Mouse (Mus musculus) brain, adult 2 months (tissue): ENCODE measurements around the gene Meiob.

Source experiments
- DNase-seq: peaks from one replicate; pipeline ENCODE4 v3.0.0; 2011; ENCODE audit warnings: low read depth, low spot score

Meiob gene

DNA sequence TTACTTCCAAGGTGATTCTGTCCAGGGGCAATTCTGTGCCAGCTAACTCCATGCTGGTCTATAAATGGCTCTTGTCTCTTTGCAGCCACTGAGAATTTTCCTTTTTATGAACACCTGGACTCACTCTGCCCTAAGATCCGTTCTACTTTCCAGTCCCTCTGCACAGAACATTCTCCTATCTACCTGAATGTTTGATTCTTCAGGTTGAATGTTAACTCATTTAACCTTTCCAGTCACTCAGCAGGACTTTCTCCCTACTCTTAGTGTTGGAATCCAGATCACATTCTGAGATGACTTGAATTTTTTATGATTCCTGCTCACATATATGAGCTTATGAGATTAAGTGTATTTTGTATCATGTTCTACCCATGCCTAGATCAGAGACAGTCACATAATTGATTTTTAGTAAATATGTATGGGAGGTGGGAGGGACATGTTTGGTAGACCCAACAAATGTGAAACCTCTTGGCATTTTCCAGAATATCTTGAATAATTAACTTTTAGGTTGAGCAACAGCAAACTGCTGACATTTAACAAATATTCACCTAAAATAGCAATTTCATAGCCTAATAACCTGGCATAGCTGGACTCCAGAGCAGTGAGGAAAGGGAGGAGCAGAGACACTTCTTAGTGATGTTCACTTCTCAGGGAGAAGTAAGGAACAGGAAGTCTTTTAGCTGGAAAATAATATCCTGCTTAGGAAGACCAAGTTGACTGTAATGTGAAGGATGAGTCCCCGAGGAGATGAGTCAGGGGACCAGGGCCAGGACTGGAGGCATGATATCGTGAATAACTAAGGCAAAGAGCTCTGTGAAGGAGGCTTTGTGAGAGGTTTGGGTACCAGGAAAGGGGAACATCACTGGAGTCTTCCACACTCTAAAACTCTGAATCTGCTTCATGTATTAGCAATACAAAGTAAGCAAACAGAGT lies 17.5 kb downstream of the Meiob start:
- DNase-seq, result no peak

DNA sequence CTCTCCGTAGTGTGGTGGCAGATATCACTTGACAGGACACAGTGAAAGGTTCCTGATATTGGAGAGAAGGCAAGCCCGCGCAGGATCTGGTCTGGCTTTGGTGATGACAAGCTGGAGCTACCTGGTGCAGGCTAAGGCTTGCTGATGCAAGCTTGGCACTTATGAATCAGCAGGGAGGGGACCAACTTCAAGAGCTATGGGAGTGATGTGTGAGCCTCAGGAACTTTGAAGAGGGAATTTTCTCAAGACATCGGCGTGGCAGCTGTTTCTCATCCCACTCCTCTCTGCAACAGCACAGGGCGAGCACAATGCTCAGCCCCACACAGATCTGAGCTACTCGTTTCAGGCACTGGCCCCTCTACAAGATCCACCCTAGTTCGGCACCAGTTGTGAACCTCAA lies 35.8 kb downstream of the Meiob start, which contains the start of gene Hagh:
Gene Hagh, plus strand, starts transcription at position 302 of the 400 bp plus-strand sequence.
- peak; percentile 67 for DNase-seq

DNA sequence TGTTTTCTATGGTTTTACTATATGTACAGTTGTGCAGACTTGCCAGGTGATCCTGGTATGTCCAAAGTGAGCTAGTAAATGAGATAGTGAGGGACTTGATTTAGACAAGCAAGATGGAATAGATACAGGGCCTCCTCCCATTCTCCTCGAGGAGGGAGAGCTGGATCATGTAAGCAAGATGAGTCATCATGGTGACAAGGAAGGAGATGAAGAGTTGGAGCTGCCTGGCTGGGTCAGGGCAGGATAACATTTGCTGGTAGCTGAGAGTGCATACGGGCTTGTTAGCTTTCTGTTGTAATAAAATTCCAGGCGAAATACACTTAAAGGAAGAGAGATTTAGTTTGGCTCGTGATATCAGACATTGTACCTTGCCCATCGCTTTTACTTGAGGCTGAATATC lies 36.3 kb downstream of the Meiob start:
- DNase-seq, result peak; percentile 45

DNA sequence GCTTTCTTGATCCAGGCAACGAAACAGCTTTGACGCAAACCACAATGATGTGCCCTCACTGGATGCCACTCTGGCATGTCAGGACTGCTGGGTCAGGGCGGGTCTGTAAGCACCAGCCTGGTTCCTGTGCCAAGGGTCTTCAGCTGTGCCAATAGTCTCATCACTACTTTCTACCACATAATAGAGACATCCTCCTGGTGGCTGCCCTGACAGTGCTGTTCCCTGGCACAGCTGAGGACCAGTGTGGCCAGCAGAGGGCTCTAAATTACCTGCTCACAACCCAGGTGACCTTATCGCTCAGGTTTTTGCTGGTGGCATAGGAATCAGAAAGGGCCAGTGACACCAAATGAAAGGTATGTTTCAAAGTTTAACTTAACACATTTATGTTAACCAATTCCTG lies 37.0 kb downstream of the Meiob start:
- DNase-seq, result peak; percentile 35

DNA sequence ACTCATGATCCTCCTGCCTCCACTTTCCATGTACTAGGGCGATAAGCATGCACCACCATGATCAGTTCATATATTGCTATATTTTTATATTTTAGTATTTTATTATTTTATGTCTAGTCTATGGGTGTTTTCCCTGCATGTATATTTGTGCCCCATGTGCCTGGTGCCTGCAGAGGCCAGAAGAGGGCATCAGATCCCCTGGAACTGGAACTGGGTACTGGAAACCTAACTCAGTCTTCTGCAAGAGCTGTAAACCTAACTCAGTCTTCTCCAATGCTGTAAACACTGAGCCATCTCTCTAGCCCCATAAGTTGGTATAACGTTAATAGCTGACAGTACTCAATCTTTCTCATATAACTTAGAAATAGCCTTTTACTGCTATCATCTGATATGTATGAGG lies 38.5 kb downstream of the Meiob start:
- DNase-seq, result no peak

DNA sequence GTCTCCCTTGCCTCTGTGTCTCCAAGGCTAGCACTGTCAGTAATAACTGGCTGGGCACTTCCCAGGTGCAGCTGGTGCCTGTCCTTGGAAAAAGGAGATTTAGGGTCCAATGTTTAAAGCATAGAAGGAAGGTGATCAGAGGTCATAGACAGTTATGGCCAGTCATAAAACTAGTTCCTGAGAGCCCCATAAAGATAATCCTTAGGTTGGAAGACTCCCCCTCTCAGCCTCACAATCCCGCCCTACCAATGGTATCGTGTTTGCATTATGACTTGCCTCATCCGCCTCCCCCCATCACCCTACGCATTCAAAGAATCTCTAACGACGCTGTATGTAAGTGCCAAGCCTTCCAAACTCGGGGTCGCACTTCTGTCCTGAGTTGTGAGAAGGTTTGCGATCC lies 40.4 kb downstream of the Meiob start:
- DNase-seq, result no peak

DNA sequence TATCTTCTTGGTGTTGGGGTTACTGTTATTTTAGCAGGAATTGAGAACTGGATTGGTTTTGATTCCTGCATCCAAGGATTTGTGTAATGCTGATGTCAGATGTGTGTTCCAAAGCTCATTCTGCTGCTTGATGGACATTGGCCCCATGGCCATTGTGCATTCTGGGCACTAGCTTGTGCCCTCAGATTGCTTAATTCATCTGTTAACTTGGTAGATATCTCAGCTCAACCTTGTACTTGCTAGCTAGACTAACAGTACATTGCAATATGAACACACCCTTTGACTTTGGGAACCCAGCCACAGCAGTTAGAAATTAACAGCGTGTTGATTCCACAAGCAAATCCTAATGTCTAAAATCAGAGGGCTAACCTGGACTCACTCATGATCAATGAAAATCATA lies 43.3 kb downstream of the Meiob start:
- no peak for DNase-seq

DNA sequence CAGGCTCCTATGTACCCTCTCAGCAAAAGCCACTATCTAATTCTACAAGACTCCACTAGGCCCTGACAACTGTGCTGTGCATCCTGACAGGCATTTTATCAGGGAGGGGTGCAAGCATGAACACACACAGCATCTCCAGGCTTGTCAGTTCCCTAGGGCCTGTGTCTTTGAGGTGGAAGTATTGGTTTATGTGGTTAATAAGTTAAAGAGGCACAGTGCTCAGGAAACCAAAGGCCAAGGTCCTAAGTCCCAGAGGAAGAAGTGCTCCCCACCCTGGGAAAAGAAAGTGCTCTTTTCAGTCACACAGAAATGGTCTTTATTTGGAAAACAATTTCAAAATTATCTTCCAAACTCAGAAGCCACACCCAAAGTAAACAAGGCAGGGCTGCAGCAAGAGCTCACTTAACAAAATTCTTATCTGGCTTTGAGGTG lies 44.5 kb downstream of the Meiob start:
- no peak for DNase-seq

DNA sequence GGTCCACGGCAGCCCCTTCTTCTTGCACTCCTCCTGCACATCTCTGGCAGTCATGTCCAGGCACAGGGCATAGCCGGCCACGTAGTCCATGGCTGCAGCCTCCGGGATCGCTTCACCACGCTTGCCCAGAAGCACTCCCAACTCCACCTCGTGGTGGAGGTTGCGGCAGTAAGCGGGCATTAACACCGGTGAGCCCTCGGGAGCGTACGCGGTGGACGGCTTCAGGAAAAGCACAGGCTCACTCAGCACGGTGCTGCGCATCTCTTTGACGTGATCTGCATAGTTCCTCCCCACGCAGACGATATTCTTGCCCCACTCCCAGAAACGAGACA lies 45.6 kb downstream of the Meiob start:
- no peak for DNase-seq

DNA sequence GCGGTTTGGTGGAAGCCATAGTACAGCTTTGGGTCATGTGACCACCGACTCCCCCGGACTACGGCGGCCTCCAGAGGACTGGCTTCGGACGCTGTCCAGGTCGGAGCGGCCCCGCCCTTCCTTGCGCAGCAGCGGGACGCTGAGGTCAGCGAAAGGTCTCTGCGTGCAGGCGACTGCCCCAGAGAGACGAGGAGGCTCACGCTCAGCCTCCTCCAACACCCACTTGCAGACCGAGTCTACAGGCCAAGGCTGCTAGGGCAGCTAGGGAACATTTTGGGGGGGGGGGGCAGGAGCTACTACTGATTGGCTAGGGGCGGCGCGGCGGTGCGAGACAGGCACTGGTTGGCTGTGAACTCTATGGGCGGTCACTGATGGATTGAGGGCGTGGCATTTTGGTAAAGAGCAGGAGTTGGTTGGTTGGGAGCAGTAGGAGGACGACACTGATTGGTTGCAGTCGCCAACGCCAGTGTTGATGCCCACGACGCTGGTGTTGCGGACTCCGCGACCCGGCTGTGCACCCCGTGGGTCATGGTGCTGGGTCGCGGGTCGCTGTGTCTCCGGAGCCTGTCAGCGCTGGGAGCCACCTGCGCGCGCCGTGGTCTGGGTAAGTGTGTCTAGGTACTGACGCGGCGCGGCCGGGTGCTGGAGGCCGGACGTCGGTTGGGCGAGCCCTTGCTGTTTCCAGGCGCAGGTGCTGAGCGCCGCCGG lies 46.1 kb downstream of the Meiob start, which contains the start of gene Fahd1:
Gene Fahd1, minus strand, starts transcription at position 300 of the 708 bp plus-strand sequence.
- peak; percentile 99 for DNase-seq

DNA sequence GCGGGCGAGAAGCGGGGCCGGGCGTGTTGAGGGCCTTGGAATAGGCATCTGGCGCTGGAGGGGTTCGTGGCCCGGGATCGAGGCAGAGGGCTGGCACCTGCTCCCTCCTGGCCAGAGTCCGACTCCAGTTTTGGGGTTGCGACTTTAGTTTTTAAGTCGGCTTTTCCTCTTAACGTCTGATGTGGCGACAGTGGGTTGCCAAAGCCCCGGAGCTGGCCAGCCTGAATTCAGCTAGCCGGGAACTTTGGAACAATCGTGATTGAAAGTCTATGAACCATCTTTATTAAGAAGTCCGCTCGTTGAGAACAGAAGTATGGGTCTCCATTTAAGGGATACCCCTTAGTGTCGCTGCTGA lies 46.7 kb downstream of the Meiob start:
- DNase-seq, result no peak

DNA sequence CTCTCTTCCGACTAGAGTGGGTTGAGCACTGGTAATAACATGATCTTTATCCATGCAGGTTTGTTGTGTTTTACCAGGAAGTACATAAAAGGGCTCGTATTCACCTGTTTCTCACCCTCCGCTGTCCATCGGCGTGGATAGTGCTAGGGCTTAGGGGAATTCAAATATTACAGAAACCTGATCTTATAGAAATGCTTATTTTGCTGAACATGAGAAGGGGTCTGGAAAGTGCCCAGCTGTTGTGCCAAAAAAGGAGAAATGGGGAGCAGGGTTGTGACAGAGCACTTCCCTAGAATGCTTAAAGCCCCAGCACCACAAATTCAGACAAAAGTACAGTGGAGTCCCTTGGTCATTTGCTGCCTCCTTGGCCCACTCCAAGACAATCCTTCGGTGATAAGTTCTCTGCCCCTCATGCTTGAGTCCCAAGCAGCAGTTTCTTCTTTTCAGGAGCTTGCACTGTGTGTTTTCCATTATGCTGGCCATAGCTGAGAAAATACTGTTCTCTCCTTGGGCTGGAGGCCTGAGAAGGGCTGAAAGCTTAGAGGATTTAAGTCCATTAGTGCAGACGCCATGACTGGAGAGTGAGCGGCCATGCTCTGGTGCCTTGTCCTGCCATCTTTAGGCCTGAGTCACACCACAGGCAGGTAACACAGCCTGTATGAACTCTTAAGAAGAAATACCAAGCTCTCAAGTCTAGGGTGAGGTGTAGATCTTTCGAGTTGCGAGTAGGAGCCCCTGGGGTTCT lies 47.5 kb downstream of the Meiob start:
- no peak for DNase-seq

DNA sequence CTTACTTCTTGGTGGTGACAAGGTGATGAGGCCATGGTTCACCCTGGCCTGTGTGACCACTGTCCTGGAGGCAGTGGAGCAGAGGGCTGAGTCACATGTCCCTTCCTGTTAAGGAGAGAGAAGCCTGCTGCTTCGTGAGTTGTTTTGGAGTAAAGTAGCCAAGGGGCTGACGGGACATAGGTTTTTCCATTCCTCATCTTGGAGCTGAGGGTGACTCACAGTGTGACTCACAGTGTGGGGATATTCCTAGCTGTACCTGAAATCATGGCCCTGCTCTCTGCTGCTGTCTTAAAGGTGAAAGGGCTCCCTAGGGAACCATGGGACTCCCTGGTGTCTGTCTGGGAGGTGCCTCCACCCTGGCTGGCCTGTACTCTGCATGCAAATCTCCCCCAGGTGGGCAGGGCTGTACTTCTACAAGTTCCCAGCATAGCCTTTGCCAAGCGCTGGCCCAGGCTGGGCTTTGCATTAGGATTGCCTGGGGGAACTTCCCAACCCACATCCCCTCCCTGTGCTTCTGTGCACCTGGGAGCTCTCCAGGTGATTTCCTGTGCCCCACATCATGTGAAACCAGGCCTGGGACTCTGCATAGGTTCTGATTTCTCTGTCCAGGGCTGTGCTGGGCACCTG lies 51.9 kb downstream of the Meiob start:
- peak; percentile 73 for DNase-seq

DNA sequence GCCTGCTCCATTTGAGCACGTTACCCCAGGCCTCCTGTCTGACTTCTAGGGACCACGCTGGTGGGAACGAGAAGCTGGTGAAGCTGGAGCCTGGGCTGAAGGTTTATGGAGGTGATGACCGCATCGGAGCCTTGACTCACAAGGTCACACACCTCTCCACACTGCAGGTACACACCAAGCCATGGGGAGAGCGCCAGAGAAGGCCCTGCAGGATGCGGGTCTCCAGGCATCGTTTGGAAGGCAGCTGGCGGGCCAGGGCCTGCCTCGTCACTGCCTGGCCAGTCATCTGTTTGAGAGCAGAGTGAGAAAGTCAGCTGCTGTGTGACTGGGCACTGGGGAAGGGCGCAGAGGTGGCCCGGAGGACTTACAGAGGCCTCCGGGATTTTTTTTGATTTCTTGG lies 52.5 kb downstream of the Meiob start:
- no peak for DNase-seq

DNA sequence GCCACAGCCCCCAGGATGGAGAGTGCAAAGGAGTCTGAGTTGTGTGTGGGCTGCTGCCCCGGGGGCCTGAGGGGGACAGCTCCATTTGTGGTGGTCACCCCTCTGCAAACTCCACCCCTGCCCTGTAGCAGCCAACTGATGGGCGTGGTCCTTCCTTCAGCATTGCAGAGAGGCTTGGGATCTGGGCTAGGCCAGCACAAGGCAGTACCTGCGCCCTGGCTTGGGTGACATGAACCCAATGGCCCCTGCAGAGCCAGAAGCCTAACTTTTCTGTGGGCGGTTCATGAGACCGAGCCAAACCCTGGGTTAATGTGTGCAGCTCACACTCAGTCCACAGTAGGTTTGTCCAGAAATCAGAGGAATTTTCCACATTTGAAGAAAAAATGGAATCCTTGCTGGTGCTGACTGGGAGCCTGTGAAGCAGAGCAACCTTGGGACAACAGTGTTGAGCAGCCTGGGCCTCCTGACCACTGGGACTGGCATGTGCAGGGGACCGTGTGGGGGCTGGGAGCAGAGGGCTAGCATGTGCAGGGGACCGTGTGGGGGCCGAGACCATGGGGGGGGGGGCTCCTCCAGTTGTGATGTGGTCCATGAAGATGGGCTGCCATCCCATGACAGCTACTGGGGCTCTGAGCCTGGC lies 53.9 kb downstream of the Meiob start:
- no peak for DNase-seq

DNA sequence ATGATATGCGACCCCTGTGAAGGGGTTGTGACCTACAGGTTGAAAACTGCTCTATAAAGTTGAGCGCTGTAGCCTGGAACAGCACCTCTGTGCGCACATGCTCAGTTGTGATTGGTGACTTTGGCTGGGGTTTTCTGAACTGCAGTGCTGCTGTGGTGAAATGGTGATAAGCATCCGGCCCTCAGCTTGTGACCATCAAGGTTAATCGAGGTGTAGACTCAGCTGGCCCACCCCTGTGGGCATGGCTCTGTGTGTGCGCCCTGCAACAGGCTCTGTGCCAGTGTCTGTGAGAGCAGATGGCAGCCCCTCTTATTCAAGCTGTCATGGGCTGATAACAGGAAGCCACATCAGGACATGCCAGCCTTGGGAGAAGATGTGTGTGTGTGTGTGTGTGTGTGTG lies 54.9 kb downstream of the Meiob start:
- DNase-seq, result peak; percentile 38

DNA sequence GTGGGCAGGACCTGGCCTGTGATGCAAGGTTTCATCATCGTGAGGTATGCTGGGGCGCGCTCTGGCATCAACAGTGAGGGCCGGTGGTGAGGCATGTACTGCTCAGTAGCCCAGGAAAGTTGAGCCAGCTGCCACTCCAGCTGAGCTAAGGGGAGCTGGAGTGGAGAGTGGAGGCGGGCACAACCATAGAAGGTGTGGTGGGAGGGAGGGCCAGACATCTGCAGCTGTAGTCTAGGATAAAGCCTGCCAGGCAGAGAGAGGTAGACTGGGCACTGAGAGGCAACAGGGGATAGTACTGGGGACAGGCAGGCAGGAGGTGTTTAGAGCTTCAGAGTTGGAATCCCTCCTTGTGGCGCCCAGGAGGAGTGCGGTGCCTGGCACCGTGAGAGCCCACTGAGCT lies 56.0 kb downstream of the Meiob start:
- no peak for DNase-seq

DNA sequence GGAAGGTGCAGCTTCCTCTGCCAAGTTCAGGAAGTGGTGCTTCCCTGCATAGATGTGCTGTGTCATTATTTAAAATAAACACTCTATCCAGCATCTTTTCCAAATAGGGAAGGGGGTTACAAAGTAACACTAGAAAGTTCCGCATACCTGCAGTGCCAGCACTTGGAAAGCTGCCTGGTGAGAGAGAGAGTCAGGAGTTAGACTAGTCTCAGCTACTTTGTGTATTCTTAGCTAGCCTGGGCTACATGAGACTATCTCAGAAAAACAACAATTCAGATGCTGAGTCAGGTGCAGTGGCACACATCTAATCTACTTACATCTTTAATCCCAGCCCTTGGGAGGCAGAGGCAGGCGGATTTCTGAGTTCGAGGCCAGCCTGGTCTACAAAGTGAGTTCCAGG lies 57.7 kb downstream of the Meiob start:
- DNase-seq, result no peak

DNA sequence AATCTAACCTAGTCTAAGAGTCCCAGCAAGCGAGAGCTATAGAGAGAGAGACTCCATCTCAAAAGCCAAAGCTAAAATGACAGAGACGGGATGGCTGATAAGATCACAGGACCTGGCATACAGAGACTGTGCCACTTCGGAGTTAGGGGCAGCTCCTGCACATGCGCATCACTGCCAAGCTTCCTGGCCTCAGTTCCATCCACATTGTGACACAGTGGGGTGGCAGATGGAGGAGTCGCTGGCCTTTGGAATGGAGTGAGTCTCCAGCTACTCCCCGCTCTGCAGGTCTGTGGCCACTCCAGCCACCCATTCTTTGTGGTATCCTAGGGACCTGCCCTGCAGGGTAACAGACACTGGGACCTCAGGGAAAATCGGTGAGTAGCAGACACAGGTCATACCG lies 61.7 kb downstream of the Meiob start, which contains the start of gene Igfals:
Gene Igfals, plus strand, starts transcription at position 222 of the 400 bp plus-strand sequence.
- DNase-seq, result peak; percentile 89

DNA sequence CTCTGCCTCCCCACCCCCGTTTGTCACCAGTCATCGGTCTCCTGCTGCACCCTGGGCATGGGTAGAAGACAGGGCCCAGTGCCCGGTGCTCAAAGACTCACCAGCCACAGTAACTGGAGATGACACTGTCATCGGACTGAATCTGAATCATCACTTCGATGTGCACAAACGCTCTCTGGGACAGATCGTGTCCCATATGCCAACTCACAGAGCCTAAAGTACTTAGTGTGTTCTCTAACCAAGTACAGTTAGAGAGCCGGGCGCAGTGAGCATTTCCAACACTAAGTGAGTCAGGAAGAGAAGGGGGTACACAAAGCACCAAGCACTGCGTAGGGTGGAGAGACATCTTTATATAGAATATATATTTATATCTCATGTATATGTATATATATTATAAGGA lies 63.8 kb downstream of the Meiob start:
- peak; percentile 81 for DNase-seq

DNA sequence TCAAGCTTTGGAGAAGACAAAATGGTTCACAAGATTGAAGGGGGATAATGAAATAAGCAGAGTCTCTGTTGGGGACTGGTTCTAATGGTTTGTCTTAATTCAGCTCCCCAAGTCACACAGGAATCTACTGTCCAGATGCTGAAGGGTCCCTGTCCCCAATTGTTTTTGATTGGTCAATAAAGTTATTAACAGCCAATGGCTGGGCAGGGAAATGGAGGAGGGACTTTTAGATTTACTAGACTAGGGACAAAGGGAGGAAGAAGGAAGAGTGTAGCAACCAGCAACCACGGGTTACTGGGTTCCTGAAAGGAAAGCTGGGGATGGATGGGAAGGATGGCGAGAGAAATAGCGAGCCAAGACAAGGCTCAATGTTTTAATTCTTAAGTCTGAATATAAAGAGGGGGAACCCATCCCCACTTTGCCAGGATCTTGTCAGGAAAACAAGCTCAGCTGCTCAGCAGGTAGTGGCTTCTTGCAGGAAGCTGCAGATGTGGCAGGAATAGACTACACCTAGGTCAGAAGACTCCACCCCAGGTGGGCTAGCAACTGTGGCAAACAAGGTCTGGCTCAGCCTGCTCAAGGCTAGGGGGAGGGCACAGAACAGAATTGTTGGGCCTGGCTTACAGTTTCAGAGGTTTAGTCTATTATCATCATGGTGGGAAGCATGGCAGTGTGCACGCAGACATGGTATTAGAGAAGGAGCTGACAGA lies 69.8 kb downstream of the Meiob start:
- no peak for DNase-seq
